Mouse (Mus musculus): Measurements from ENCODE around the gene Tmem252. TPM values are rescaled to one million over a fixed set of nuclear protein-coding genes. Genes with fewer than 3 reads are reported as not detected.

The Tmem252 gene
- polyA plus RNA-seq, 1 experiment from 2014 or later: 3.3 TPM

Other genes starting within 250 kb of the Tmem252 start
- gene Fam122a, start 196.7 kb upstream of the Tmem252 start, polyA plus RNA-seq (2015; fragmentation: Nextera tagmentation; extraction: Ambion mirVana): 39.2 and 41.1 TPM in 2 replicates
- gene Pip5k1b, start 118.1 kb upstream of the Tmem252 start, polyA plus RNA-seq (2015; fragmentation: Nextera tagmentation; extraction: Ambion mirVana): 3.8 TPM in 2 replicates
- gene Pgm5, start 187.8 kb downstream of the Tmem252 start, polyA plus RNA-seq (2015; fragmentation: Nextera tagmentation; extraction: Ambion mirVana): 2.5 and 2.9 TPM in 2 replicates
- 175 and 190 TPM in 2 replicates for gene Gm10053, start 201.7 kb downstream of the Tmem252 start, polyA plus RNA-seq (2015; fragmentation: Nextera tagmentation; extraction: Ambion mirVana)
- not detected in 2 replicates for gene Foxd4, start 227.2 kb downstream of the Tmem252 start, polyA plus RNA-seq (2015; fragmentation: Nextera tagmentation; extraction: Ambion mirVana)

Data from lung, embryonic 16.5 days (tissue).